Mouse (Mus musculus): ENCODE results near the gene Zmiz1. TPM values are rescaled to one million over a fixed set of nuclear protein-coding genes. Genes with fewer than 3 reads are reported as not detected.
A peak's percentile ranks its signal among the peaks of the same experiment; 100 is the strongest.

Zmiz1 gene
- total and polyA plus RNA-seq, 2 experiments from 2014 or later: 38.0 to 75.6 TPM

DNA sequence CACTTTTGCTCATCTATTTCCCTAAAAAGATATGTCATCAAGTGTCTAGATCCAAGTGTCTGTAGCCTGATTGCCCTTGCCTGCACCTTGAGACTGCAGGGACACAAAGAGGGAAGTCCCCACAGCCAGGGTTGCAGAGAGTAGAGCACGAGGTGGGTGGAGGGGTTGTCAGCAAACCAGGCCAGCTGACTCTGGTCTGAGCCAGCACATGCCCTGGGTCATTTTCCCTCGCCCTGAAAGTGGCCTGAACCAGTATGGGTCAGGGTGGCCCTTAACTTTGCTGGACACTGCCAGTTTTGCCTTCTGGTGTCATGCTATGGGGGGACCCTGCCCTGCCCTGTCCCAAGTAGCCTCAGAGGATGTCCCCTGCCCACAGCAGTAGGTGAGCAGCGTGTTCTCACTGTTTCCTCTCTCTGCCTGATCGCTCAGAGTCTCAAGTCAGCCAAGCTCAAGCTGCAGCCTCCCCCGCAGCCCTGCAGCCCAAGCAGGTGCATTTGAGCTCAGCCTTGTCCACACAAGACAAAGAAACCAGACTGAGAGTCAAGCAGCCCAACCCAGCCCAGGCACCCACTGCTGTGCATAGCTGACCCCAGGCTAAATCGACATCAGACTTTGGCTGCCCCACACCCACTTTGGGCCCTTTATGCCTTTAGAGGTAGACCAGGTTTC lies 14.1 kb downstream of the Zmiz1 start:
- no peak for ATAC-seq
- H3K4me1 ChIP-seq (ENCODE audit: insufficient read depth): peaks cover 16% of the 10 kb centered on the region

GRCm38 (mm10) chr14:25474017-25474416 lies 15.0 kb downstream of the Zmiz1 start:
- Histone ChIP-seq H3K4me2 (ENCODE audit: low read depth) (no peak overlapping the region), H3K9ac (no peak overlapping the region), H3K36me3 (ENCODE audit: insufficient read depth) (no peaks in the 10 kb centered on the region), H3K27me3 (ENCODE audit: insufficient read depth, low read length) (no peaks in the 10 kb centered on the region), H3K4me1 (ENCODE audit: insufficient read depth) (peaks cover 25% of the 10 kb centered on the region), H3K27ac (ENCODE audit: low read depth, low read length) (no peak overlapping the region), H3K9me3 (ENCODE audit: low read length) (no peaks in the 10 kb centered on the region), H3K4me3 (ENCODE audit: low read depth, low read length) (no peak overlapping the region)
- 40% methylated on average over 5 of the region's 5 CpGs for WGBS
- no peak for ATAC-seq
- no peak for DNase-seq
- no peak for TF ChIP-seq CTCF (IDR thresholded peaks at IDR 0.05; ENCODE audit: low read depth)

More for the DNA sequence above, 14.1 kb downstream of the Zmiz1 start:
- TF ChIP-seq CTCF (IDR thresholded peaks at IDR 0.05; ENCODE audit: low read depth): no peak
- Histone ChIP-seq H3K36me3 (ENCODE audit: insufficient read depth) (no peaks in the 10 kb centered on the region), H3K9ac (no peak overlapping the region), H3K4me3 (ENCODE audit: low read depth, low read length) (no peak overlapping the region), H3K27ac (ENCODE audit: low read depth, low read length) (no peak overlapping the region), H3K4me2 (ENCODE audit: low read depth) (no peak overlapping the region), H3K9me3 (ENCODE audit: low read length) (no peaks in the 10 kb centered on the region), H3K27me3 (ENCODE audit: insufficient read depth, low read length) (no peaks in the 10 kb centered on the region)
- no peak for DNase-seq
- WGBS: 57% methylated on average over 6 of the region's 6 CpGs

GRCm38 (mm10) chr14:25474732-25475131 lies 15.7 kb downstream of the Zmiz1 start:
- no peaks in the 10 kb centered on the region for H3K27me3 ChIP-seq (ENCODE audit: insufficient read depth, low read length)
- peaks cover 30% of the 10 kb centered on the region for H3K4me1 ChIP-seq (ENCODE audit: insufficient read depth)
- H3K9ac ChIP-seq: no peak overlapping the region
- 0 out of 2 replicates have a peak overlapping the region, but pooled peaks have one; percentile 40 for H3K27ac ChIP-seq (ENCODE audit: low read depth, low read length)
- H3K36me3 ChIP-seq (ENCODE audit: insufficient read depth): no peaks in the 10 kb centered on the region
- no peak for ATAC-seq
- no peak overlapping the region for H3K4me2 ChIP-seq (ENCODE audit: low read depth)
- H3K9me3 ChIP-seq (ENCODE audit: low read length): no peaks in the 10 kb centered on the region
- WGBS: 58% methylated on average over 6 of the region's 6 CpGs
- DNase-seq: no peak
- no peak for TF ChIP-seq CTCF (IDR thresholded peaks at IDR 0.05; ENCODE audit: low read depth)
- no peak overlapping the region for H3K4me3 ChIP-seq (ENCODE audit: low read depth, low read length)

DNA sequence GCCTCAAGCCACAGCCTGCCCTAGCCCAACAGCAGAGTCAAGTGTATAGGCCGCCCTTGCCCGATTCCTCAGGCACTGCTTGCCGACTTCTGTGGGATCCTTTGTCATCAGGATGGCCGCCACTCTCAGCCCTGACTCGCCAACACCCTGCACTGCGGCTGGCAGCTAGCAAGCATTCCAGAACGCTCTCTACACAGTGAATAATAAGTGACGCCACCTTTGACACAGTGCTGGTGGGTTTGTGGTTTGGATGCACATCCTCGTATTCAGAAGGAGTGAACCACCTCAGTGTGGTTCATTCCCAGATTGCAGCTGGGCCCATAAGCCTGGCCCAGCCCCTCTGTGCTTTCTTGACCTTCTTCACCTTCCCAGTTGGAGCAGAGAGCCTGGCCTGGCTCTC lies 17.1 kb downstream of the Zmiz1 start:
- no peaks in the 10 kb centered on the region for H3K36me3 ChIP-seq (ENCODE audit: insufficient read depth)
- H3K27ac ChIP-seq (ENCODE audit: low read depth, low read length): no peak overlapping the region
- H3K27me3 ChIP-seq (ENCODE audit: insufficient read depth, low read length): no peaks in the 10 kb centered on the region
- ATAC-seq (no peak), DNase-seq (no peak)
- H3K4me3 ChIP-seq (ENCODE audit: low read depth, low read length): no peak overlapping the region
- 47% methylated on average over 9 of the region's 9 CpGs for WGBS
- H3K4me1 ChIP-seq (ENCODE audit: insufficient read depth): peaks cover 33% of the 10 kb centered on the region
- 0 out of 2 replicates have a peak overlapping the region, but pooled peaks have one; percentile 2 for H3K9ac ChIP-seq
- no peak for TF ChIP-seq CTCF (IDR thresholded peaks at IDR 0.05; ENCODE audit: low read depth)
- no peak overlapping the region for H3K4me2 ChIP-seq (ENCODE audit: low read depth)
- H3K9me3 ChIP-seq (ENCODE audit: low read length): no peaks in the 10 kb centered on the region

DNA sequence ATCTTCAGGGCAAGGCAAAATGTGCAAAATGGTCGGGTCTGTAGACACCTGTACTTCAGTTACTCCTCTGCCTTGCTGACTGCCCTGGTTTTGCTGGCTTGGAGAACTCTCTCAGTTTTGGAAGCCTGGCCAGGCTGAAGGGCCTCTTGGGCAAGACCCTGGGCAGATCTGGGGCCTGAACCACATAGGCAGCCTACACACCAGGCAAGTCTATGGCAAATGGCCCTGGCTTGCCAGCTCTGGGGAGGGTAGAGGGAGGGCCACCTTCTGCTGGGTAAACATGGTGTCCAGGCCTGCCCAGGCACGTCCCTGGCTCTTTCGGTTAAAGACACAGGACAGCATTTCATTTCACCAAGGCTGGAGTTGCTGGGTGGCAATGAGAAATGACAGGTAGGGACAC lies 17.5 kb downstream of the Zmiz1 start:
- TF ChIP-seq CTCF (IDR thresholded peaks at IDR 0.05; ENCODE audit: low read depth): no peak
- H3K4me1 ChIP-seq (ENCODE audit: insufficient read depth): peaks cover 37% of the 10 kb centered on the region
- no peak overlapping the region for H3K4me2 ChIP-seq (ENCODE audit: low read depth)
- no peaks in the 10 kb centered on the region for H3K36me3 ChIP-seq (ENCODE audit: insufficient read depth)
- H3K9ac ChIP-seq: 0 out of 2 replicates have a peak overlapping the region, but pooled peaks have one; percentile 2
- no peaks in the 10 kb centered on the region for H3K27me3 ChIP-seq (ENCODE audit: insufficient read depth, low read length)
- no peak overlapping the region for H3K4me3 ChIP-seq (ENCODE audit: low read depth, low read length)
- H3K27ac ChIP-seq (ENCODE audit: low read depth, low read length): no peak overlapping the region
- DNase-seq (no peak), ATAC-seq (no peak)
- 77% methylated on average over 3 of the region's 3 CpGs for WGBS
- H3K9me3 ChIP-seq (ENCODE audit: low read length): no peaks in the 10 kb centered on the region

DNA sequence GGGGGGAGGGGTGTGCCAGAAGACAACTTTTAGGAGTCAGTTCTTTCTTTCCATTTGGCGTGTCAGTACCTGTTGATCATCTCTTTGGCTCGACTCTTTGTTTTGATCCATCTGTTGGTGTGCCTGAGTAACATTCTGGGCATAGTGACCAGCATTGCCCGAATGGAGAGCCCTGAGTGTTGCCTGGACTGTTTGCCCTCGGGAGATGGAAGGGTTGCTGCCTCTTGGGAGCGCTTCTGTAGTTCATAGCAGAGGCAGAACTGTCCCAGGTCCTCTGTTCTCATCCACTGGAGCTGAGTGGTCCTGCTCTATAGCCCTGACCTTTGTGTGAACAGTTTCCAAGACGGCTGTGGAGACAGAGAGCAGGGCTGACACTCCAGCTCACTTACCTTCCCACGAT lies 18.3 kb downstream of the Zmiz1 start:
- TF ChIP-seq CTCF (IDR thresholded peaks at IDR 0.05; ENCODE audit: low read depth): no peak
- no peak overlapping the region for H3K4me2 ChIP-seq (ENCODE audit: low read depth)
- ATAC-seq: no peak
- 67% methylated on average over 7 of the region's 7 CpGs for WGBS
- H3K9me3 ChIP-seq (ENCODE audit: low read length): no peaks in the 10 kb centered on the region
- DNase-seq: no peak
- no peaks in the 10 kb centered on the region for H3K36me3 ChIP-seq (ENCODE audit: insufficient read depth)
- H3K9ac ChIP-seq: no peak overlapping the region
- H3K27me3 ChIP-seq (ENCODE audit: insufficient read depth, low read length): no peaks in the 10 kb centered on the region
- H3K4me1 ChIP-seq (ENCODE audit: insufficient read depth): peaks cover 42% of the 10 kb centered on the region
- H3K4me3 ChIP-seq (ENCODE audit: low read depth, low read length): no peak overlapping the region
- no peak overlapping the region for H3K27ac ChIP-seq (ENCODE audit: low read depth, low read length)

DNA sequence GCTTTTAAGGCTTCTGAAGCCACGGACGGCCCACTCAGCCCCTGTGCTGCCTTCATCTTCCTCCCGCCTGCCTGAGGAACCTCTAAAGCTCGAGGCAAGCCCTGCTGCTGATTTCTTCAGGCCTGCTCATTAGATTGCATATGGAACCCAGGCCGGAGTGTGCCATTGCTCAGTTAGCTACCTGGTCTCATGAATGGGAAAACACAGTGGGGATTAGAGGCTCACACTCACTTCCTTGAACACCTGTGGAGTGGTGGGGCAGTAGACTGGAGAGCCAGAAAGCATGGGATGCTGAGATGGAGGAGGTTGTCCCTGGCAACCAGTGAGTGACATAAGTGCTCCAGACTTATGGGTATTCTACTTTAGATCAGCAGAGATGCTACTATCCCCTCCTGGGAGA lies 19.3 kb downstream of the Zmiz1 start:
- H3K4me3 ChIP-seq (ENCODE audit: low read depth, low read length): no peak overlapping the region
- DNase-seq: no peak
- no peaks in the 10 kb centered on the region for H3K9me3 ChIP-seq (ENCODE audit: low read length)
- TF ChIP-seq CTCF (IDR thresholded peaks at IDR 0.05; ENCODE audit: low read depth): no peak
- peak; percentile 24 for ATAC-seq
- peak overlapping the region; percentile 74 for H3K27ac ChIP-seq (ENCODE audit: low read depth, low read length)
- no peaks in the 10 kb centered on the region for H3K27me3 ChIP-seq (ENCODE audit: insufficient read depth, low read length)
- H3K4me2 ChIP-seq (ENCODE audit: low read depth): no peak overlapping the region
- H3K9ac ChIP-seq: peak overlapping the region; percentile 14; the same call in 1 of the 2 replicates
- peaks cover 42% of the 10 kb centered on the region for H3K4me1 ChIP-seq (ENCODE audit: insufficient read depth)
- no peaks in the 10 kb centered on the region for H3K36me3 ChIP-seq (ENCODE audit: insufficient read depth)
- 35% methylated on average over 5 of the region's 5 CpGs for WGBS
